Mouse (Mus musculus): Measurements from ENCODE around the gene Ldhal6b. TPM values are rescaled to one million over a fixed set of nuclear protein-coding genes. Genes with fewer than 3 reads are reported as not detected.

Gene Ldhal6b
- total RNA-seq, 2 experiments from 2014 or later, result 0.97 to 1.2 TPM

GRCm38 (mm10) chr17:5413350-5413749, 5.2 kb downstream of the Ldhal6b start:
- intact Hi-C loops (cut with DNase I), result no loop called here
- no peak for DNase-seq (ENCODE audit: extremely low spot score in 1 of 2, low spot score in 2 of 2)

DNA sequence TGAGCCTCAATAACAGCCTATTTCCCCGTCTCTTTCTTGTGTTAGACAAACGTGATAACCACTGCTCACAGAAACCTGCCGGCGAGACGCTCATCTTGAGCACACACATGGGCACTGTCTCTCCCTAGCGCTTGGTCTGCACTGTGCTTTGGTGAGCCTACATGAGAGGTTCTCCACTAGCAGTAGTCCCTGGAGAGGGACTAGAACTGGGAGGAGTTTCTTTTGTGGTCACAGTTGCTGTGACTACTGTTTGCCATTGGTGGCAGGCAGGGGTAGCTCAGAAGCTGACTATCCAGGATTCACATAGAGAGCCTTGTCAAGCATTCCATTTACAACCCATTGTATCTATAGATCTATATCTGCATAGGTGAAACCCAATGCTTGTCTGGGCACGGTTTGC, 5.8 kb downstream of the Ldhal6b start:
- intact Hi-C loops (cut with DNase I), result no loop called here
- no peak for DNase-seq (ENCODE audit: extremely low spot score in 1 of 2, low spot score in 2 of 2)

DNA sequence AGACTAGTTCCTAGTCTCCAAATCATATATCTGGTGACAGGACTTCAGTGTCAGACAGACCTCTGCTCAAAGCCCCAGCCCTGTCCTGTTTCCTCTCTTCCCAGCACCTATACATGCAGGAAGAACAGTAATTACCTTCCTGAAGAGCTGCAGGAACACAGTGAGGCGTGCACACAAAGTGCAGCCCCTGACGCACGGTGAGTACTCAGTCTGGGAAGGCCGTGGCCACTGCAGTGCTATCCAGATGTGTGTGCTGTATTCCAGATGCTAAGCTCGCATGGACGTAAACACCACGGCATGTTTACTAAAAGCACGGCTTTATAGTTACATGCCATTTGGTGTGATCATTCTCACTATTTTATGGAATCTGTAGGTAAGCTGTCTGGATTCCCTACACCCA, 6.3 kb downstream of the Ldhal6b start:
- intact Hi-C loops (cut with DNase I), result no loop called here

GRCm38 (mm10) chr17:5411205-5411604, 7.4 kb downstream of the Ldhal6b start:
- intact Hi-C loops (cut with DNase I), result no loop called here
- no peak for DNase-seq (ENCODE audit: extremely low spot score in 1 of 2, low spot score in 2 of 2)

More for the DNA sequence above, 6.3 kb downstream of the Ldhal6b start:
- DNase-seq (ENCODE audit: extremely low spot score in 1 of 2, low spot score in 2 of 2), result no peak

GRCm38 (mm10) chr17:5410336-5410735, 8.2 kb downstream of the Ldhal6b start:
- intact Hi-C loops (cut with DNase I), result no loop called here

DNA sequence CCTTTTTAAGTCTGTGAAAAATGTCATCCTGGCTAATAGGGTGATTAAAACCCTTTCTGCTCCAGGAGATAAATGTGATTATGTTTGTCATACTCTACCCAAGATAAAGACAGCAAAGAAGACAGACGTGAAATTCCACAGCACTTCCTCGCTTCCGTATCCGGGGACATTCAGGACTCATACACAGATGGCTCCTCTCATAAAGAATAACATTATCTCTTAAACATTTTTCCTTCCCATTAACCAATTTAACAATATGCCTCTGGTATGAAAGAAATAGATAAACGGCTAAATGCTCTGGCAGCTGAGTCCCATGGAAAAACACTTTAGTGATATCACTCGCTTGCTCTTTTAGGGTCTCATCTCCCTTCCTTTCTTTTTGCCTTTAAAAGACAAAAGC, 11.5 kb downstream of the Ldhal6b start:
- intact Hi-C loops (cut with DNase I), result no loop called here
- DNase-seq (ENCODE audit: extremely low spot score in 1 of 2, low spot score in 2 of 2), result no peak

More at GRCm38 (mm10) chr17:5410336-5410735, 8.2 kb downstream of the Ldhal6b start:
- DNase-seq (ENCODE audit: extremely low spot score in 1 of 2, low spot score in 2 of 2), result no peak

- intact Hi-C loops (cut with DNase I), result no loop called here
These were observed 12.0 kb downstream of the Ldhal6b start for GRCm38 (mm10) chr17:5406566-5406965.

GRCm38 (mm10) chr17:5403885-5404284, 14.7 kb downstream of the Ldhal6b start:
- no peak for DNase-seq (ENCODE audit: extremely low spot score in 1 of 2, low spot score in 2 of 2)
- intact Hi-C loops (cut with DNase I), result no loop called here

More at GRCm38 (mm10) chr17:5406566-5406965, 12.0 kb downstream of the Ldhal6b start:
- no peak for DNase-seq (ENCODE audit: extremely low spot score in 1 of 2, low spot score in 2 of 2)

DNA sequence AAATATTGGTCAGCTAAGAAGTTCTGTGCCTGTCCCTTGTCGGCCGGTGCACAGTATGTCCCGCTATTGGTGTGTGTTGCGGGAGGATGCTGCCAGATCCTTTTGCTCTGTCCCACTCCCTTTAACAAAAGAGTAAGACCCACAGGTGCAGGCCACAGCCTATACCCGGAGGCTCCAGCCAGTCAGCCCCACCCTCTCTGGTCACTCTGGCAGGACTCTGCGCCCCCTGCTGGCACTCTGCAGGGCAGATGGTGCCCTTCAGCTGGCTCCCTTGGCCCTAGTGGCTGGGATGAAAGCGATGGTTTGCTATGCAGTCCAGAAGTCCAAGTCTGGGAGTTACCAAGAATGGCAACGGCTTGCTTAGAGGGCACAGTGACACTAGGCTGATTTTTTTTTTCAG, 15.9 kb downstream of the Ldhal6b start:
- peak; percentile 50 to 81 for DNase-seq (ENCODE audit: extremely low spot score in 1 of 2, low spot score in 2 of 2)
- intact Hi-C loops (cut with DNase I), result no loop called here

GRCm38 (mm10) chr17:5402069-5402468, 16.5 kb downstream of the Ldhal6b start:
- intact Hi-C loops (cut with DNase I), result no loop called here
- peak; percentile 37 to 84 for DNase-seq (ENCODE audit: extremely low spot score in 1 of 2, low spot score in 2 of 2)

DNA sequence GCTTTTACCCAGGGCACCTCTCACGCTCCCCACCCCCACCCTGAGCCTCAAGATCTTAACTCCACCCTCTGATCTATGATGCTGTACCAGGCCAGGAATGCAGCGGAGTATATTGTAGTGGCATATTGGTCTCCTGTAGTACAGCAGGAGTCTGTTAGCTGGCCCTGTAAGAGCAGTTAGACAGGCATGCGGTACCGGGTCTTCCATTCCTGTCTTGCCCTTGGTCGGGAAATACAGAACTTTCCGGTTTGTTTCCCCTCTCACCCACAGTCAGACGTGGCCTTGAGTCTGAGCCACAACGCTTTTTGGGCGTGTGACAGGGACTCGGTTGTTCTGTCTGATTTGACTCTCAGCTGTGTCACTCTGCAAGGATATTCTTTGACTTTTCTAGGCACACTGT, 17.3 kb downstream of the Ldhal6b start:
- no peak for DNase-seq (ENCODE audit: extremely low spot score in 1 of 2, low spot score in 2 of 2)
- intact Hi-C loops (cut with DNase I), result no loop called here

GRCm38 (mm10) chr17:5400435-5401090, 18.0 kb downstream of the Ldhal6b start:
- peak in 1 of 2 experiments; percentile 61 for DNase-seq (ENCODE audit: extremely low spot score in 1 of 2, low spot score in 2 of 2)
- intact Hi-C loops (cut with DNase I), result no loop called here

- intact Hi-C loops (cut with DNase I), result loop anchor here (5.0 to 10.0 kb wide), 3 partner anchors 70 to 193 kb away; no protein-coding TSS in a partner anchor
- peak; percentile 87 to 89 for DNase-seq (ENCODE audit: extremely low spot score in 1 of 2, low spot score in 2 of 2)
These were observed 21.2 kb downstream of the Ldhal6b start for GRCm38 (mm10) chr17:5397148-5398007.

- DNase-seq (ENCODE audit: extremely low spot score in 1 of 2, low spot score in 2 of 2), result no peak
- intact Hi-C loops (cut with DNase I), result loop anchor here (5.0 to 10.0 kb wide), 3 partner anchors 69 to 191 kb away; no protein-coding TSS in a partner anchor
These were observed 22.4 kb downstream of the Ldhal6b start for GRCm38 (mm10) chr17:5396213-5396612.

GRCm38 (mm10) chr17:5395454-5396205, 22.9 kb downstream of the Ldhal6b start:
- intact Hi-C loops (cut with DNase I), result loop anchor here (5.0 to 10.0 kb wide), 3 partner anchors 68 to 191 kb away; no protein-coding TSS in a partner anchor
- no peak for DNase-seq (ENCODE audit: extremely low spot score in 1 of 2, low spot score in 2 of 2)

GRCm38 (mm10) chr17:5390682-5391081, 27.9 kb downstream of the Ldhal6b start:
- intact Hi-C loops (cut with DNase I), result loop anchor here (10.0 kb wide), 2 partner anchors 136 to 186 kb away; no protein-coding TSS in a partner anchor
- no peak for DNase-seq (ENCODE audit: extremely low spot score in 1 of 2, low spot score in 2 of 2)

GRCm38 (mm10) chr17:5388351-5388750, 30.2 kb downstream of the Ldhal6b start:
- intact Hi-C loops (cut with DNase I), result no loop called here
- no peak for DNase-seq (ENCODE audit: extremely low spot score in 1 of 2, low spot score in 2 of 2)

DNA sequence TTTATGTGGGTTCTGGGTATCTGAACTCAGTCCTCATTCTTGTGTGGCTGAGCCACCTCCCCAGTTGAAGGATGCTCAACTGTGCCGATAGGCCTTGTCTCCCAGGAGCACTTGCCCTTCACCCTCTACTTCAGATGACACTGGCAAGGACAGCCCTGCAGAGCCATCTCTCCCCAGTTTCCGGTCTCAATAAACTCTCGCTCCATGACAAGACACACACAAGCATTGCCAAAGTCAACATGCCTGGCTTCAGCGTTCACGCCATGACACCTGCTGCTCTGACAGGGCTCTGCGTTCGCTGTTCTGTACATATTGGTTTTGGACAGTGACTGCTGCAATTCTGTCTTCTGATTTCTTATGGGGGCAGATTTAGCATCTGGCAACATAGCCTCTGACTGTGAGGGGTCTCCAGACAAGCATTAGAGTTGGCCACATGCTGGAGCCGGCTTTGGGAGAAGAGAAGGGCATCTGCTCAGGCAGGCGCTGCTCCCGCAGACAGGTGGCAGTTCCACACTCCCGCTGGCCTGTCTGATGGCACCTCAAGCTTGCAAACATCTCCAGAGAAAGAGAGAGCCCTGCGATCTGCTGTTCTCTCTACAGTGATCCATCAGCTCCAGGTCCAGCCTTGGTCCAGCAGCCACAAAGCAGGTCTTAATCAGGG, 31.6 kb downstream of the Ldhal6b start:
- intact Hi-C loops (cut with DNase I), result no loop called here
- no peak for DNase-seq (ENCODE audit: extremely low spot score in 1 of 2, low spot score in 2 of 2)

DNA sequence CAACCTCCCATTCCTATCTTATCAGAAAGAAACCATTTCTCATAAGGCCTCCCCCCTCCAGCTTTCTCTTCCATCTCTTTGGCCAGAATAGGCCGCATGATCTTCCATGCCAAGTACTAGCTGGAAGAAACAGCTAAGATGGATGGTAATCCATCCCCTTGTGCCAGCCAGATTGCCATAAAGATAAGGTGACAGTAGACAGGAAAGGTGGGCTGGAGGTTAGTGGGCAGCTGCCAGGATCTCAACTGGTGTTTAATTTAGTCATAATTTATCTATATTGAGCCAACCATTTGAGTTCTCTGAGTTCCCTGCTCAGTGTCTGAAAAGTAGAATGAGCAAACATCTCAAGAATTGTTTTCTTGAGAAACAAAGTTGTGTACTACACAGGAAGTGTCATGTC, 32.9 kb downstream of the Ldhal6b start:
- no peak for DNase-seq (ENCODE audit: extremely low spot score in 1 of 2, low spot score in 2 of 2)
- intact Hi-C loops (cut with DNase I), result no loop called here

All from left cerebral cortex, postnatal 10 days (tissue).